Mouse (Mus musculus) MEL (cell line): ENCODE measurements at regions not wholly inside any gene's neighbourhood (a gene's known extent, or its start where the extent isn't known, plus 50 kb on each side); places are given as distances from the start of the nearest gene placed in this dataset.

Experiments used
- BHLHE40 ChIP-seq: IDR thresholded peaks from 2 replicates; pipeline ENCODE4 v1.6.1; 2012; ENCODE audit warnings: low read depth, mild to moderate bottlenecking, inconsistent platforms, low read length, improper control_type of control experiment, borderline replicate concordance
- CTCF ChIP-seq, 3 experiments: IDR thresholded peaks in 2 of 3; conservative IDR thresholded peaks in 1 of 3; 2 replicates each; pipeline ENCODE4 v1.5.1; 2011 to 2012; ENCODE audit warnings: low read length in 3 of 3, low read depth in 2 of 3, mild to moderate bottlenecking in 2 of 3, improper control_type of control experiment in 1 of 3, inconsistent platforms in 1 of 3, mixed read lengths in 1 of 3, moderate library complexity in 1 of 3; ENCODE audit not compliant: control insufficient read depth in 1 of 3, insufficient read depth in 1 of 3, poor library complexity in 1 of 3, severe bottlenecking in 1 of 3
- ETS1 ChIP-seq: IDR thresholded peaks from 2 replicates; pipeline ENCODE4 v1.6.1; 2012; ENCODE audit warnings: low read depth, mild to moderate bottlenecking, inconsistent platforms, low read length, improper control_type of control experiment, moderate library complexity
- GABPA ChIP-seq: IDR thresholded peaks from 2 replicates; pipeline ENCODE4 v1.6.1; 2012; ENCODE audit warnings: low read depth, mild to moderate bottlenecking, inconsistent platforms, low read length, improper control_type of control experiment, moderate library complexity
- HCFC1 ChIP-seq: IDR thresholded peaks from 2 replicates; pipeline ENCODE4 v1.6.1; 2012; ENCODE audit warnings: low read depth, mild to moderate bottlenecking, inconsistent platforms, low read length, improper control_type of control experiment, moderate library complexity
- MAX ChIP-seq: IDR thresholded peaks from 2 replicates; pipeline ENCODE4 v1.6.1; 2011; ENCODE audit warnings: low read length, improper control_type of control experiment
- MEF2A ChIP-seq: IDR thresholded peaks from 2 replicates; pipeline ENCODE4 v1.6.1; 2014; ENCODE audit warnings: low read depth, mild to moderate bottlenecking, inconsistent platforms, low read length, improper control_type of control experiment; ENCODE audit not compliant: poor library complexity, insufficient replicate concordance, severe bottlenecking; ENCODE audit errors: extremely low read depth
- NELFE ChIP-seq: IDR thresholded peaks from 2 replicates; pipeline ENCODE4 v1.6.1; 2011; ENCODE audit warnings: low read depth, low read length, improper control_type of control experiment
- POLR2A ChIP-seq, 2 experiments: IDR thresholded peaks; 2 replicates each; pipeline ENCODE4 v1.6.1; 2011 to 2012; ENCODE audit warnings: low read length in 2 of 2, mild to moderate bottlenecking in 2 of 2, control low read depth in 1 of 2, improper control_type of control experiment in 1 of 2, low read depth in 1 of 2, moderate library complexity in 1 of 2; ENCODE audit not compliant: control insufficient read depth in 1 of 2, insufficient read depth in 1 of 2, poor library complexity in 1 of 2
- USF1 ChIP-seq: IDR thresholded peaks from 2 replicates; pipeline ENCODE4 v1.6.1; 2014; ENCODE audit warnings: low read depth, mild to moderate bottlenecking, inconsistent platforms, low read length, improper control_type of control experiment, moderate library complexity
- ZMIZ1 ChIP-seq: IDR thresholded peaks from 2 replicates; pipeline ENCODE4 v1.6.1; 2012; ENCODE audit warnings: low read depth, mild to moderate bottlenecking, inconsistent platforms, low read length, improper control_type of control experiment, moderate library complexity

DNA sequence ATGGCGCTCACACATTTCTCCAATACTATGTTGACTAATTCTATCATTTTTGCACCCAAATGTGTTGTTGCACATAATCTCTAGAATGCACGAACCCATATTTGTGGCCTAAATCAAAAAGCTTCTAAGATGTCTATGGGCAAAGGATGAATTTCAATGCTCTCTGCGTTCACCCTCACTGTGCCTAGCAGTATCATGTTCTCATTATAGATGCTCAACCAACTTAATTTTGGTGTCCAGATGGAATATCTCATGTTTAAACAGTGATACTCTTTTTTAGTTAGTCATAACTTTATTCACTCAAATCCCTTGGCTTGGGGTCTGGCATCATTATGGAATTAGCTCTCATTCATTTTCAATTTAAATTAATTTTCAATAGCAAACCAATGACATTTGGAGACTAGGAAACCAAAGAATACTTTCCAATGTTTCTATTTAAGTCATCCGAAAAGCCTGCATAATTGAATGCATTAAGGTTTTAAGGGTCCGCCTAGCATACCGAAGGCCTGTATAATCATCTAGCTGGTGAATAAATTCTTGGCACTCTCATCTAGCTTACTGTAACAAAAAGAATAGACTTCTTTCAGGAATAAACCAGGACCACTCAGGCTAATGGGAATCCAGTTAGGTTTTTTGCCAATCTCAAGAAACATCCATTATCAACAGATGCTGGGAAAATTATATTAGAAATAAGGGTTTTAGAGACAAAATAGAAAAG lies 1050.7 kb downstream of the Cdh8 start:
- TF ChIP-seq CTCF (IDR thresholded peaks at IDR 0.05 in 2 of 3, conservative IDR thresholded peaks at IDR 0.05 in 1 of 3; ENCODE audit: control insufficient read depth in 1 of 3, insufficient read depth in 1 of 3, low read depth in 2 of 3, low read length in 3 of 3, poor library complexity in 1 of 3, severe bottlenecking in 1 of 3) (no peak), GABPA (no peak), HCFC1 (no peak), USF1 (no peak), BHLHE40 (no peak), NELFE (no peak), ZMIZ1 (no peak), POLR2A (IDR thresholded peaks at IDR 0.05; ENCODE audit: control insufficient read depth in 1 of 2, insufficient read depth in 1 of 2, low read depth in 1 of 2, low read length in 2 of 2, poor library complexity in 1 of 2) (no peak), ETS1 (no peak), MEF2A (no peak), MAX (no peak)
